Mouse (Mus musculus): Measurements from ENCODE around the gene Tpm4.
"Not testable (repeated sequence)": the region's sequence is repeated elsewhere in the genome, so short reads cannot be mapped to it uniquely, and the experiment has no call there.

Tpm4 gene

DNA sequence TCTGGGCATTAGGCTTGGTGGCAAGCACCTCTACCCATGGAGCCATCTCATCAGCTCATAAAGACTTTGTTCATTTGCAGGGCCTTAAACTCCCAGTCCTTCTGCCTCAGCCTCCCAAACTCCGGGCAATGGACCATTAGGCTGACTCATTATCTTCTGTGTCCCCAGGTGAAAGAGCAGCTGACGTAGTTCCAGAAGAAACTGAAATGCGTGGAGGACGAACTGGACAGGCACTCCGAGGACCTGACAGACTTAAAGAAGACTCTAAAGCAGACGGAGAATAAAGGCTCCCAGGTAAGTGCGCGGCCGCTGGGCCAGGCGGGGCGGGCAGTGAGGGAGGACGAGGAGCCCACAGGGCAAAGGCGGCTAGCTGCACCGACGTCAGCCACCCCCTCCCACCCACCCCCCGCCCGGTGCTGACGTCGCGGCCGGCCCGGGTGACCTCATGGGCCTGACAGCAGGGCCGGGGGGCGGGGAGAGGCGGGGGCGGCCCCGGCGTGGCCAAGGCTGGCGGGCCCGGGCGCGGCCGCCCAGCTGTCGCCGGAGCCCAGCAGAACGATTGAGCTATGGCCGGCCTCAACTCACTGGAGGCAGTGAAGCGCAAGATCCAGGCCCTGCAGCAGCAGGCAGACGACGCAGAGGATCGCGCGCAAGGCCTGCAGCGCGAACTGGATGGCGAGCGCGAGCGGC is at the start of gene Tpm4:
Gene Tpm4 (plus strand): TSS at position 220 of the 690 bp plus-strand sequence.
- DNase-seq = peak; percentile 70

DNA sequence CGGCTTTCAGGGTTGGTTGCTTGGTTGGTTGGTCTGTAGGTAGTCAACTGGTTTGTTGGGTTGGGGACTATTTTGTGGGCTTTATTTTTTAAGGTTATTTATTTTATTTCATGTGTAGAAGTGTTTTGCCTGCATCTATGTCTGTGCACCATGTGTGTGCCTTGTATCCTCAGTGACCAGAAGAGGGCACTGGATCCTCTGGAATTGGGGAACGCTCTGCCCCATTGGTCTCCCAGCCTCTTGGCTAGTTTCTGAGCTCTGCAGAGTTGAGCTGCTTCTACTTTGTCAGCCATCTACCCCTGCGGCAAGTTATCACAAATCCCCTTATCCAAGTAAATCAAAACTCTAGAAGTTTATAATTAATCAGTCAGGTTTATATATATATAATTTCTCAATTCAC is 47.2 kb upstream of the Tpm4 start:
- DNase-seq = not testable (repeated sequence)

DNA sequence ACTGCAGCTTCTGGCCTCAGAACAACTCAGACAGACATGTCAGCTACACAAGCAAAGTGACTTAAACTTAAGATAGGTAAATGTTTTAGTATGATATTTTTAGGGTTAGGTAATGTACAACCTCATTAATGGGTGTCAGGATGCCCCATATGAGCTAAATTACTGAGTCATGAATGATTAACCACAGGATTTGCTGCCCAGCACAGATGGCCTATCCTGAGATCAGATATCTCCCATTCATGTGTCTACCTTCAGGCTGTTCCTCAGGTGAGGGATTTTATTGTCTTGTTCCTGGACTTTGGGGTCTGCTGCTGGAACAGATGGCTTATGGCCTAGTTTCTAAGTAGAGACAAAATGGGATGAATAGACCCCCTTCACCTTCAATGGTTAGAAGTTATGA is 38.1 kb upstream of the Tpm4 start:
- DNase-seq = not testable (repeated sequence)

DNA sequence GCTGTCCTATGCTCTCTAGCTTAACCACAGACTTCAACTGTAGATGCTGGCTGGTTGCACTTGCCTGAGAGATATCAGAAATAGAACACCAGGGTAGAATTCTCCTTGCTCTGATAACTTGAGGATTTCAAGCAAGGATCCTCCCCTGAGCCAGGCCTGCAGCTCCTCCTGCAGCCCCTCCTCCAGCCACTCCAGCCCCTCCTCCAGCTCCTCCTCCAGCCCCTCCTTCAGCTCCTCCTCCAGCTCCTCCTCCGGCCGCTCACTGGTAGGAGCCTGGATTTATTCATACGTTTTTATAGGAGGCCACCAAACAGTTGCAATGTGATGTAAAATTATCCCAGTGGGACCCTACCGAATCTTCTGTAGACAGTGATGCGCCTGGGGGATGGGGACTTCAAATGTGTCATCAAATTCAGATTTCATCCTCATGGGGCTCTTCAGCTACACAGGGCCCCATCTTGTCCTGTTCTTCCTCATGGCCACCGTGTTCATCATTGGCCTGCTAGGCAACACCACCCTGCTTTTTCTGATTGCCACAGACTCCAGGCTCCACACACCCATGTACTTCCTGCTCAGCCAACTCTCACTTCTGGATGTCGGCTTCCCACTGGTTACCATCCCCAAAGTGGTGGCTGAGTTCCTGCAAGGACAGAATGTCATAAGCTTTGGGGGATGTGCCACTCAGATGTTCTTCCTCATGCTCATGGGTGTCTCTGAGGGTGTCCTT is 35.2 kb upstream of the Tpm4 start:
- peak; percentile 1 for DNase-seq

DNA sequence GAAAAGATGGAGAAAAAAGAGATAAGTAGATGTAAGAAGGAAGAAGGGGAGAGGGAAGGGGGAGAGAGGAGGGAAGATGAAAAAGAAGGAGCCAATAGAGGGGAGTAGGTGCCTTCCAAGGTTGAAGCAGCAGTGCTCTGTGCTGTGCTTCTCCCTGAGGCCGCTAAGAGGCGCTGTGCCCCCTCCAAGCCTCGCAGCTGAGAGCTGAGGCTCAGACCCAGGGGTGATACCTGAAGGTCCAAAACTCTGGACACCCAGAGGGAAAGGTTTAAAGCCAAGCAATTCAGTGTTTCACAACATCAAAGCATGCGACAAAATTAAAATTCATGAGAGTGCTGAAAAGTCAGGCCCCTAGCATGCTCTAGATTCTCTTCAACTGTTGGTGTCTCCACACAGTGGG is 29.6 kb upstream of the Tpm4 start:
- no peak for DNase-seq

DNA sequence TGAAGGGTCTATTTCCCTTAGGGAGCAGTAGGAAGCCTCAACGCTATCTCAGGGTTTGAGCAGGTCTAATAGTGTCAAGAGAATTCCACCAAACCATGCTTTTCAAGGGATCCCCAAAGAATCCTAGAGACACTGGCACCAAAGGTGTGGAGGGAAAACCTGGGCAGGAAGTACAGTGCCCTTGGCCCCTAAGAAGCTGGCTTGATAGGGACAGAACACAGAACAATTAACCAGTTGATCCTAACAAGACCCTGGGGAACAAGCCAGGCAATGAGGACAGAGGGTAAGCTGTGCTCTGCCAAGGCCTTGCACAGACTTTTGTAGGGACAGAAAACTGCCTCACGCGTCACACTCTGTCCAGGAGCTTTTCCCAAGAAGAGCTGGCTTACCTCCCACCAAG is 28.0 kb upstream of the Tpm4 start, which contains the start of gene Olfr374:
Gene Olfr374 (plus strand): TSS at position 301 of the 400 bp plus-strand sequence.
- DNase-seq = no peak

DNA sequence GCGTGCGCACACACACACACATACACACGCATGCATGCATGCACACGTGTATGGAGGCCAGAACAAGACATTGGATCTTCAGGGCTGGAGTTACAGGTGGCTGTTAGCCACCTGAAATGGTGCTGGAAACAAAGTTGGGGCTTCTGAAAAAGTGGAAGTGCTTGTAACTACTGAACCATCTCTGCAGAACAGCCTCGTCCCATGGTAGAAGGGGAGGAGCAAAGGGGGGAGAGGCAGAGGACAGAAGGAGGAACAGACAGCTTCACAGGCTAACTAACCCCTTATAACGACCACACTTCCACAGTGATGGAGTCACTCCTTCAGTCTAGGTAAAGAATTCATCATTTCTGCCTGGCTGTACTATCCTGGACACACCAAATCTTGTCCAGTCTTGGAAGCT is 23.9 kb upstream of the Tpm4 start:
- DNase-seq = no peak

DNA sequence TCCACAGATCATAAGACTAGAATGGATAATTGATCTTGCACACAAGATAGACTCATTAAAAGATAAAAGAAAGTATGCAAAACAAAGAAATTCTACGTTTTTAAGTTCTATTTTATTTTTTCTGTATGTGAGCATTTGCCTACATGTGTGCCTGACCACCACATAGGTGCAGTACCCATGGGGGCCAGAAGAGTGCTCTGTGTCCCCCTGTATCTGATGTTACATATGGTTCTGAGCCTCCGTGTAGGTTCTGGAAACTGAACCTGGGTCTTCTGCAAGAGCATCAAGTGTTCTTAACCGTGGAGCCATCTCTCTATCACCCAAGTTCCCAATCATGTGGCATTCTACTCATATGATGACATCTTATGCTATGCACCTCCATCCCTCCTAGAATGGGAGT is 22.3 kb upstream of the Tpm4 start:
- no peak for DNase-seq

DNA sequence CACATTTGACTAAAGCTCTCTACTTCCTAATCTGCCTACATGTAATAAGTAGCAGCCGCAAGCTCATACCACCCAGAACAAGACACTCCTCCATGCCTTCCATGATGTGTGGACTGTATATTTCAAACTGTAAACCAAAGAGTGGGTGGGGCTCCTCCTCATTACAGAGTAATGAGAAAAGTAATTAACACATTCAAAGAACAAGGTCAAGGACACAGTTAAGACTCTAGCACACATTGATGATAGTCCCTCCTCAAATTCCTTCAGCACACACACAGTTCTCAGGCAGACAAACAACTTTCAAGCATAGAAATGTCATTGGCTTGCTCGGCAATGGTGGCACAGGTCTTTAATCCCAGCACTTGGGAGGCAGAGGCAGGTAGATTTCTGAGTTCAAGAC is 19.6 kb upstream of the Tpm4 start:
- DNase-seq = no peak

DNA sequence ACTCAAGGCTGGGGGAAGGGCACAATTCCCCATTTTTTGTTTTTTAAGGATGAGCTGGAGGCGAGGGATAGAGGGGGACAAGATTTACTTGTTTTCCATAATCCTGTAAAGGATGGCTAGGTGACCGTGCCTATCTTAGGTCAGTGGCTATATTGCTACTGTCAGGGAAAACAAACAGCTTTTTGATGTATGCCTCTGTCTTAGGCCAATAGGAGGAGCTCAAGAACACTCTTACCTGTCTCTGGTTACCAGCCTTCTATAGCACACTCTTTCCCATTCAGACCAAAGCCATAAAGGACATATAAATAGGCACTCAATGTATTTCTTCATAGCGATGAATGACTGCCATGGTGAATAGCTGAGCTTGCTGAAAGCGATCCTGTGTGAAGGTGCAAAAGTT is 16.2 kb upstream of the Tpm4 start:
- DNase-seq = no peak

DNA sequence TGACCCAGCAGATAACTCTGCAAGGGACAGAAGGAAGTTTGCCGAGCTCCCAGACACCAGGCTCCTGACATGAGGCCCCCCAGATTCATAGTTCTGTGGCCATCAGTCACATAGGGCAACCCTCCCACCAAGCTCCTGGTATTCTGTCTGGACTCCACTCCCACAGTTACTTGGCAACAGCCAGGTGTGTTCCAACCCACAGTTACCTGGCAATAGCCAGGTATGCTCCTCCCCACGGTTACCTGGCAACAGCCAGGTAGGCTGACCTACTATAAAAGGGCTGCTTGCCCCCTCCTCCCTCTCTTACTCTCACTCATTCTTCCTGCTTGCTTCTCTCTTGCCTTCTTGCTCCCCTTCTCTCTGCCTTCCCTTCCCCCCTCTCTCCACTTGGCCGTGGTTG is 13.3 kb upstream of the Tpm4 start:
- not testable (repeated sequence) for DNase-seq

DNA sequence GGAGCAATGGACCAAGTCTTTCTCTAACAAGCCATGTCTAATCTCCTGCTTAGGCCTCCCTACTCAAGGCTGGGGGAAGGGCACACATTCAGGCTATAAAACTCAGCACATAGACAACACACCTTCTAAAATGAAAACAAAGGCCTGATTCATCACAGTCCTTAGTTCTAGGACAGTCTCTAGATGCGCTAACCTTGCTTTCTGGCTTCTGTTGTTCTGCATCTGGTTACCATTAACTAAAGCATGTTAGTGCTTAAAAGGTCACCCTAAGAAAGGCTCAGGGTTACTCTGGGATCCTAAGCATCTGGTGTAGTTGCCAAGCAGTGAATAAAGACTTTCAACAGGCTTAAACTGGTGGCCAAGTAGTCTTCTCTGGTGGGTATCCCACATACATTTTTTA is 12.8 kb upstream of the Tpm4 start:
- DNase-seq = no peak

DNA sequence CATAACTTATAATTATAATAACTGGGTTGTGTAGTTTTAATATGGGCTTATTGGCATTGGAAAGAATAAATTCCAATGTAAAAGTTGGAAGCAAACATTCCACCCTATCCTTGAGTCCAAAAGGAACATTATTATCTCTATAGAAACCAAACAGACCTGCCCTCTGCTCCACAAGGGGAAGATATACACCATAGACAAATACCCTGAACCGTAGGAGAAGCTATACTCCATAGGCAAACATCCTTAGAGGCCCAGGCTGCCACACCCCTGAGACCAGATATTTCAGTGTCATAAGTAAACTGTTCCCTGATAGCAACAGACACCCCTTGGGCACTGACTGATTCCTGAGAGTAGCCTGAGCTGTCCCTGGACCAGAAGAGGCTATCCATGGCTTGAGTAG is 6.9 kb upstream of the Tpm4 start:
- DNase-seq = no peak

DNA sequence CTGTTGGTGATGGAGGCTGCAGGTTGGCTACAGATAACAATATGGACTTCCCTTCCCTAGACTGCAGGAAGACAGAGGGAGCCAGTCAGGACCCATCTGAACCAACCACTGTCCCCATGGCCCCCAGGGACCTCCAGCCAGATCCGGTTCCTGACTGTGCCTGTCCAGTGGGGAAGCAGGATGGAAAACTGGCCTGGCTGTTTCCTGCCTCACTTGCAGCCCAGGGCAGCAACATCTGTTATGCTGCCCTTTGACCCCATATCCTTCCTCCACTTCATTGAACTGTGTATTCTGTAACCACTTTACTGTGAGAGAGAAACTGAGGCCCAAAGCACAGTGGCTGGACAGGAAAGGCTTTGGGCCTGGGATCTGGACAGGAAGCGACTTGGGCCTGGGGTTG is 3.5 kb upstream of the Tpm4 start:
- DNase-seq = no peak

DNA sequence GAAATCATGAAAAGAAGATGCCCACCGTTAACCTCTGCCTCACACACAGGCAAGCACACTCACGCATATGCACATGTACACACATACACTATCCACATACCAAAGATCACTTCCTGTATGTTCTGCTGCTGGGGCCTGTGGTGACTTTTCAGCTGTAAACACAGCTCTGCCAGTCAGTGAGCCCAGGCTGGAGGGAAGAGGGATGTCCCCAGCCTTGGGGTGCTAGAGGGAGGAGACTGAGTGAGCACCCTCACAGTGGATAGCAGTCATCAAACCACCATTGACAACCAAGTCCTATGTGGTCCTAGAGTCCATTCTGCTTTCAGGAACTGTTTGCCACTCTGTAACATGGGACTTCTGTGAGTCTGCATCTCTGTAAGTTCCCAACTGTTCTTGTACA is 2.9 kb upstream of the Tpm4 start:
- no peak for DNase-seq

DNA sequence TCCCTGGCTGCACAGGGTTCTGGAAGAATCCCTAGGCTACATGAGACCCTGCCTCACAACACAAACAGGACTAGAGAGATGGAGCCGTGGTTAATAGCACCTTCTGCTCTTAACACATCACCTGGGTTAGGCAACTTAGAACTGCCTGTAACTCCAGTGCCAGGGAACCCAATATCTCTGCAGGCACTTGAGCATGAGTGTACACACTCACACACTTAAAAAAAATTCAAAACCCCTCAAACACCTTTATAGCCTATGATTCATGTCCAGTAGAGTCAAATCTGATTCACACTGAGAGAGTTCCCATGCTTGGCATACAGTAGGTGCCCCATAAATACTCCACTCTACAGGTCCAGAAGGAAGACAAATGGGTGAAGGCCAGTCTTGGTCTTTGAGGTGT is 2.4 kb upstream of the Tpm4 start:
- no peak for DNase-seq

DNA sequence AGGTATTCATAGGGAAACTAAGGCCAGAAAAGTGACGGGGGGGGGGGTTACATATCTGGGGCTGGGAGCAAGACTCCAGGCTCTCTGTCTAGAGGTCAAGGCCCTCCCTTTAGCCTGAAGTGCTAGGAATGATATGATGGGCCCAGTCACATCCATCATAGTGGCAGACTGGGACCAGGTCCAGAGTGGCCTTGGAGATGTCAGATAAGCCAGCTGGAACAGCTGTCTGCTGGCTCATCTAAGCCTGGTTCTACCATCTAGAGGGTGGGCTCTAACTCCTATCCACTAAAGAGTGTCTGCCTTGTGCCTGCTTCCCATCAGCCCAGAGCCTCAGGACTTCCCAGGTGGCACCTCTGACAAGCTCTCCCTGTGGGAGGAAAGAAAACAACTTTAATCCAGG is 1.9 kb upstream of the Tpm4 start:
- no peak for DNase-seq

DNA sequence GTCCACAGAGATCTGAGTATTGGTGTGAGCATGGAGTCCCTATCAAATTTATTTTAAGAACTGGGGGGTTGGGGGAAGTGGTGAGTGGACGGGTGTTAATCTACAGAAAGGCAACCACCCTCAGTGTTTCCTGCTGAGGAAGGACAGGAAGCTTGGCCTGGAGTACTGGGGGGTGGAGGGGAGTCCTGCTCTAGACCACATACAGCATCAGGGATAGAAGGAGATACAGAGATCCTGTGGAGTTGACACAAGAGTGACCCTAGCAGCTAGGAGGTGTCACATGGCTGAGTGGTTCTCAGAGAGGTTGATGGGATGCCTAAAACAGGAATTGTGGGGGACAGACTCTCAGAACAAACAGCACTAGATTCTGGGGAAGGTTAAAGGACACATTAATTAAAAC is 1.3 kb upstream of the Tpm4 start:
- DNase-seq = no peak

DNA sequence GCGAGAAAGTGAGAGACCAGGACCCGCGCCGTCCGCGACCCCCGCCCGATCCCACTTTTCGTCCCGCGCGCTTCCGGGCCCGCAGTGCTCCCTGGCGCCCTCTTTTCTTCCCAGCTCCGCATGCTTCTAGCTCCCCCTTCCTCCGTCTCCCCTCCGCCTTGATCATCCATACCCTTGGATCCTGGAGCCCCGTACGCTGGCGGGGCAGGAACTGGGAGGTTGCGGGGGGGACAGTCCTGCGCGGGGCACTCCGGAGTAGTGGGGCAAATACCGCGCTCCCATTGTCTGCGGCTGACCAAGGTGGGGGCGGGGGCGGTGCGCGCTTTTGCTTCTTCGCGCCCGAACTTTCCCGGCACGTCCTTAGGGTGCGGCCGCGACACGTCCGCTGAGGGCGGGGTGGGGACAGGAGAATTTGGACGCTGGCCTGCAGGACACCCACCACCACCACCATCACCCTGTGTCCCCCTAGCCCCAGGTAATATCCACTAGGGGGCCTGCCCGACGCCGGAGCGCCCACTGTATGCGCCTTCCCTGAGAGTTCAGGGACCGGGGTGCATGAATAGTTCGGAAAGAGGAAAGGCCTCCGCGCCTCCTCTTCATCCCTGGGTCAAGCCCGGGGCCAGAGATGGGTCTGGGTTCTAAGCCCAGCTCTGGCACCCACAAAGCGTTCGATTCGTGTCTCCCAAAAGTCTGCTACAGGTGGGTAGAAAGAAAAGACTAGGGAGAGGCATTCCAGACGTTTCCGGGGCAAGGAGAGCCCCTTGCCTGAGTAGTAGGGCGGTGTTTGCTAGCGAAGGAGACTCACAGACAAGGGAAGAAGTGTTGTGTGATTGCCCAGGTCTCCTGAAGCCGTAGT is 899 bp downstream of the Tpm4 start:
- peak; percentile 43 for DNase-seq

DNA sequence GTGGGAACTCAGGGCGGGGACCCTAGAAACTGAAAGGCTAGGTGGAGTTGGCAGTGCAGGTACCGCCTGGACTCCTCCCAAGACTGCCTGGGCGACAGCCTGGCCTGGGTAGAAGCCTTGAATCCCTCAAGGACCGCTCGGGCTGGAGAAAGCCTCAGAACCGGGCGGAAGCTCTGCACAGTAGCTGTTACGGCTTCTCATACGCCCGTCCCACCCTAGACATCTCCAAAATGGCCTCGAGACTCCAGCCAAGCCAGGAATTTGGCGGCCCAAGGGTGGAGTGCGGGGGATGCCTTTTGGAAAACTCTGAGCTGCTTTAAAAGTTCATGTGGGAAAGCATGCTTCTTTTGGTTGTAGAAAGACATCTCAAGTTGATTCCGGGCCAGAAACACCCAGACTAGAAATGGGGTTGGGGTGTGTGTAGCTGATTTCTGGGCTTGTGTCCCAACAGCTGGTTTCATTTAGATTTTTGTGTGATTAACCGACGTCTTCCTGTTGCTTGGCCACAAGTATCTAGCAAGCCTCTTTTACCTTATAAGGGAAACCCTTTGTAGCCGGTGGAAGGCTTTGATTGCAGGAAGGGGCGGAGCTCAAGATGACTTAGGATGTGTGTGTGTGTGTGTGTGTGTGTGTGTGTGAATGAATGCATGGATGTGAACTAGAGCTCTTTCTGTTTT is 1.7 kb downstream of the Tpm4 start:
- peak; percentile 49 for DNase-seq

DNA sequence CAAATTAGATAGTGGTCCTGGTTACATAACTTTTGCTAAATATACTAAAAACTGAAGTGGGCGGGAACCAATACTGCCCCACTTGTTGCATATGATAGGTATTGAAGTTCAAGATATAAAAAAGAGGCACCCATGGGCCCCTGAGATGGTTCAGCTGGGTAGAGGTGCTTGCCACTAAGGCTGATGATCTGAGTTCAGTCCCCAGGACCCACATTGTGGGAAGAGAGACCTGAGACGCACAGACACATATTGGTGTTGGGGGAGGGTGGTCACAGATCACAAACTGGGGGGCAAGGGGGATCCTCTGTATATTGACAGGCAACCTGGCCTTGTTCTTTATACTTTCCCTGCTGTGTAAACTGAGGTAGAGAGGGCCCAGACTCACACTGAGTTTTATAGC is 2.7 kb downstream of the Tpm4 start:
- DNase-seq = no peak

DNA sequence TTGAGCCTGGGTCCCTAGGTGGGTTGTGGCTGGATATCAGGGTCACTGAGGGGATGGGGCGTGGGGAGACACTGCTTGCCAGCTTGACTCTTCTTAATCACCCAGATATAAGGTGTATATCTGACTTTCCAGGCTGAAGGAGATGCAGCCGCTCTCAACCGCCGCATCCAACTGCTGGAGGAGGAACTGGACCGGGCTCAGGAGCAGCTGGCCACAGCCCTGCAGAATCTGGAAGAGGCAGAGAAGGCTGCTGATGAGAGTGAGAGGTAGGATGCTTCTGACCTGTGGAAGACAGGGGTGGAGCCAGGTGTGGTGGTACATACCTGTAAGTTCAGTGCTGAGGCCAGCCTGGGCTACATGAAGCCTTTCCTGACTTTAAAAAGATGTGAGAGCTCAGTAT is 3.7 kb downstream of the Tpm4 start:
- DNase-seq = no peak

DNA sequence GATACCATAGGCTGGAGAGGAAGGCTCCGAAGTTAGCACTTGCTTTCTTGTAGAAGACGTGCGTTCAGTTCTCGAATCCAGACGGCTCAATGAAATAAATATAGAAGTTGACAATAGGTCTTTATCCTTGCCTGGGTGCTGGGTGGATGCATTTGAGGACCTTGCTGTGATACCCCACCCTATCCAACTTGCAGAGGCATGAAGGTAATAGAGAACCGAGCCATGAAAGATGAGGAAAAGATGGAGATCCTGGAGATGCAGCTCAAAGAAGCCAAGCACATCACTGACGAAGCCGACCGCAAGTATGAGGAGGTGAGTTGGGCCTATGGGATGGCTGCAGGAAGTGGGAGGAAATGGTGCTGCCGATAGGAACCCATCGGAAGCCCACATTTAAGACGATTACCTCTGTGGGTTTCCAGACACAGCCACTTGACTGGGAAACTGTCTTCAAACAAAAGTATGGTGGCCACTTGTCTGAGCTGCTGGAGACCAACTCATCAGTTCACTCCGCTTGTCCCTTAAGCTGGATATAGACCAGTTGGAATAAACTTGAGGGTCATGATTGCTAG is 8.6 kb downstream of the Tpm4 start:
- no peak for DNase-seq

All from cerebellum, adult 9-10 months (tissue).